Mouse (Mus musculus): ENCODE results near the gene Scamp3.
"Not testable (repeated sequence)": the region's sequence is repeated elsewhere in the genome, so short reads cannot be mapped to it uniquely, and the experiment has no call there.

Gene Scamp3

GRCm38 (mm10) chr3:89195979-89196877 lies 19.0 kb downstream of the Scamp3 start:
- peak; percentile 96 for DNase-seq (ENCODE audit: low read depth)

GRCm38 (mm10) chr3:89199839-89200238 lies 22.6 kb downstream of the Scamp3 start:
- DNase-seq (ENCODE audit: low read depth): no peak

DNA sequence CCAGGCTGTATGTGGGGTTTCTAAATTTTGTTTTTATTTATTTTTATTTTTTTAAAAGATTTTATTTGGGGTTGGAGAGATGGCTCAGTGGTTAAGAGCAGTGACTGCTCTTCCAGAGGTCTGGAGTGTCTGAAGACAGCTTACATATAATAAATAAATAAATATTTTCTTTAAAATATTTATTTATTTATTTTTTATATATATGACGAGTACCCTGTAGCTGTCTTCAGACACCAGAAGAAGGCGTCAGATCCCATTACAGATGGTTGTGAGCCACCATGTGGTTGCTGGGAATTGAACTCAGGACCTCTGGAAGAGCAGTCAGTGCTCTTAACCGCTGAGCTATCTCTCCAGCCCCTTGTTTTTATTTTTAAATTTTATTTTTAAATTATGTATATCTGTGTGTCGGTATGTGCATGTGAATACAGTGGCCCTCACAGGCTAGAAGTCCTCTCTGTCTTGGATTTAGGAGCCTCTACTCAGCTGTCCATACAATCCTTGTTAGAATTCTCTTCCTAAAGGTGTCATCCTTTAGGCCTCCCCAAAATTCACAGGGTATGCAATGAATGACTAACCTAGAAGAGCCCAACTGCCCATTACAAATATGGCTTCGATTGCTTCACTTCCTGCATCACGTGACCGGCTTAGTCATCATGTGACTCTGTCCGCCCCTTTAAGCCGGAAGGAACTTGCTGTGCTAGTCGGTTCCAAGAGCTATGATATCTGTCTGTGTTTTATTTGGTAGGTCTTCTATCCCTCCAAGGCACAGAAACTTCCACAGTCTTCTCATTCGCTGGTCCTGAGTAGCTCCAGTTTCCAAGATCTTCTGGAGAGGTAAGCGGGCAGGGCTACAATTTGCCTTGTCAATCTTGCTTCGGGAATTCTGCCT lies 25.2 kb downstream of the Scamp3 start, which contains the start of gene Gba:
Gba (plus strand) TSS at position 676 of the 889 bp plus-strand sequence.
- peak; percentile 98 for DNase-seq (ENCODE audit: low read depth)

- DNase-seq (ENCODE audit: low read depth): peak; percentile 33
Observed at GRCm38 (mm10) chr3:89203142-89203514, 25.9 kb downstream of the Scamp3 start.

GRCm38 (mm10) chr3:89206079-89206478 lies 28.8 kb downstream of the Scamp3 start:
- no peak for DNase-seq (ENCODE audit: low read depth)

- DNase-seq (ENCODE audit: low read depth): no peak
Observed at GRCm38 (mm10) chr3:89206695-89207094, 29.4 kb downstream of the Scamp3 start.

DNA sequence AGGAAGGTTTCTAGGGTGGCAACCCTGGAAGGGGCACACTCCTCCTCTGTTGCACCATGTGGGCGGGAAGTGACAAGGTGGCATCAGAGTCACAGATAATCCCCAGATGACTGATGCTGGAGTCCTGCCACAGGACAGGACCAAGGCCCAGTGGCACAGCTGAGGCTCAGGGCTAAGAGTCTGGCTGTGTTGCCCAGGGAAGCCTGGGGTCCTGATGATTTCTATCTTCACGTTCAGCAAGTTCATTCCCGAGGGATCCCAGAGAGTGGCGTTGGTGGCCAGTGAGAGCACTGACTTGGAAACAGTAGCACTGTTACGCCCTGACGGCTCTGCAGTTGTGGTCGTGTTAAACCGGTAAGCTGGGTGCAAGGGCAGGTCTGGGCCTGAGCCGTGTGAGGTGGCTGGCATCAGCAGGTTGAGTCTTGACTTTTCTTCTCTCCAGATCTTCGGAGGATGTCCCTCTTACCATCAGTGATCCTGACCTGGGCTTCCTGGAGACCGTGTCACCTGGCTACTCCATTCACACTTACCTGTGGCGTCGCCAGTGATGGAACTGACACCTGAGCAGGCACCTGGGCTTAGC lies 30.9 kb downstream of the Scamp3 start:
- DNase-seq (ENCODE audit: low read depth): no peak

- DNase-seq (ENCODE audit: low read depth): no peak
Observed at GRCm38 (mm10) chr3:89208736-89209135, 31.5 kb downstream of the Scamp3 start.

DNA sequence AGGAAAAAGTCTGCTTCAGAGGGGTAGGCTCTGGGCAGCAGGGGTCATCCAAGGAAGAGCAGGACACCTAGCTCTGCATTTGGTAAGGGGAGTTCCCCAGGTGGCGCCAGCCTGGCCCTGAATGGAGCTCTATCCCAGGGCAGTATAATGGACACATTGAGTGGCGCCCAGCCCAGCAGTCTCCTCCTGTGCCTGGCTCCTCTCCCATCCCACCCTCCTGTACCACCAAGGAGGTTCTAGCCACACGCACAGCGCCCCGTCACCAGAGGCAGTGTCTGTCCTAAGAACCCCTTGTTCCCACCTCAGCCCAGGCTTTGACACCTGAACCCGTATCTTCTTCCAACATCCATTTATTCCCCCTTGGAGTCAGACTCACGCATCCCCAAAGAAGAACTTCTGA lies 32.5 kb downstream of the Scamp3 start:
- DNase-seq (ENCODE audit: low read depth): no peak

GRCm38 (mm10) chr3:89210162-89210561 lies 32.9 kb downstream of the Scamp3 start:
- DNase-seq (ENCODE audit: low read depth): no peak

- DNase-seq (ENCODE audit: low read depth): no peak
Observed at GRCm38 (mm10) chr3:89210731-89211130, 33.5 kb downstream of the Scamp3 start.

GRCm38 (mm10) chr3:89213803-89214530 lies 36.7 kb downstream of the Scamp3 start:
- peak; percentile 97 for DNase-seq (ENCODE audit: low read depth)

DNA sequence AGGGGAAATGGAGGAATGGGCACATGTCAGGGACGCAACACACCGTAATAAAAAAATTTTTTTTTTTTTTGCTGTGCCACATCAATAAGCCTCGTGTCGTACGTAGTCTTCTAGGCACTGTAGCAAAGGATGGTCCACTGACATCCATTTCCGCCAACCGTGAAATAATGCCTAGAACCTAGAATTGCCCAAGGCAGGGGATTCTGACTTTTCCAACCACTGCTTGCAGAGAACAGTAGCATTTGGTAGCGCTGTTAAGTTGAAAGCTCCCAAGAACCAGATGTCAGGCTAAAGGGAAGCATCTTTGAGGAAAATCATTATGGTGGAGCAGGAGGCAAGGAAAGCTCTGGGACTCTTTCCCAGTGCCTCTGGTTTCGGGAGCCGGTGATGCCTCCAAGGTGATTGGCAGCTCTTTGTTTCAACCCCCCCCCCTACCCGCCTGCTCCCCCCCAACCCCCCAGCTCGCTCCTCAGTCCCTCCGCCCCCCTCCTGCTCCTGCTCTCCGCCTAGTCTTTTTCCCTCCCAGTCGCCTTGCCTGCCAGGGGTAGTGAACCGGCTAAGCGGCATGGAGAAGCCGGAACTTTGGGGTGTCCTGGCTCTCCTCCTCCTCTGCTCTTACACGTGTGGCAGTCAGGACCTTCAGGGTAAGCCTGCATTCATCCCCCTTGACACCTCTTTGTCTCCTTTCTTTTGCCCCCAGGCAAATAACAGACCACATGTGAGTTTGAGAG lies 37.6 kb downstream of the Scamp3 start, which contains the start of gene Thbs3:
Thbs3 (plus strand) TSS at position 500 of the 731 bp plus-strand sequence.
- DNase-seq (ENCODE audit: low read depth): peak; percentile 85

GRCm38 (mm10) chr3:89215853-89216252 lies 38.6 kb downstream of the Scamp3 start:
- DNase-seq (ENCODE audit: low read depth): peak; percentile 96

DNA sequence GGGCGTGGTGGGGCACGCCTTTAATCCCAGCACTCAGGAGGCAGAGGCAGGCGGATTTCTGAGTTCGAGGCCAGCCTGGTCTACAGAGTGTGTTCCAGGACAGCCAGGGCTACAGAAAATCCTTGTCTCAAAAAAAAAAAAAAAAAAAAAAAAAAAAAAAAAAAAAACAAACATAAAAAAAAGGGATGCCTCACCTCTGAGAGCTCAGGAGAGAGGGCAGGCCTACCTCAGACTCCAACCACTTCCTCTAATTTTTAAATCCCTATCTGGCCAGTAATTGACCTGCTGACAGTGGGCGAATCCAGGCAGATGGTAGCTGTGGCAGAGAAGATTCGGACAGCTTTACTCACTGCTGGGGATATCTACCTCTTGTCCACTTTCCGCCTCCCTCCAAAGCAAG lies 39.1 kb downstream of the Scamp3 start:
- not testable (repeated sequence) for DNase-seq (ENCODE audit: low read depth)

DNA sequence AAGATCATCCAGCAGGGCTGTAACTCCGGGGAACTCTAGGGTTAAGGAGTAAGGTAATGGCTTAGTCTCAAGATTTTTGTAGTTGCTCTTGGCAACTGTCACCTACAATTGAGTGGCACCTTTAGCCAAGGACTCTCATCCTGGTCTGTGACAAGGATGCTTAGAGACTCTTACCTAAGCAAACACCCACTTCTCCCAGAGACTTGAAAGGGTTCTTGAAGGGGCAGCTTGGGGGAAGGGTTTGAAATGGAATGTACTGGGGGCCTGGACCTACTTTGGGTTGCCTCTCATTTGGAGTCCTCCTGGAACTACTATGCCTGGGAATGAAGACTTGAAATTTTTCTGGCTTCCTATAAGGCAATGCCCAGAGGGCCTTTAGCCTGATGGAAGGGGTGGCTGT lies 41.0 kb downstream of the Scamp3 start:
- DNase-seq (ENCODE audit: low read depth): no peak

- no peak for DNase-seq (ENCODE audit: low read depth)
Observed at GRCm38 (mm10) chr3:89219546-89219945, 42.3 kb downstream of the Scamp3 start.

DNA sequence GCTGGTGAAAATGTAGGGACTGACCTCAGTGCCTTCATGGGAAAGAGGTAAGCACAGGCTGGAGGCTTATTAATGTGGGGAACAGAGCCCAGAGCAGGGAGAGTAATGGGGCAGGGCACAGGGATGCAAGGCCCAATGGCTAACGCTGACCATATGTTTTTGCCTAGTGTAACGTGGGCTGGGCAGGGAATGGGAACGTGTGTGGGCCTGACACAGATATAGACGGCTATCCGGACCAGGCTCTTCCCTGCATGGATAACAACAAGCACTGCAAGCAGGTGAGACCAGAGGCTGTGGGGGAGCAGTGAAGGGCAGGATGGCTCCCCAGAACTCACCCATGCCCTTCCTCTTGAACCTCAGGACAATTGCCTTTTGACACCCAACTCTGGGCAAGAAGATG lies 43.9 kb downstream of the Scamp3 start:
- DNase-seq (ENCODE audit: low read depth): no peak

- DNase-seq (ENCODE audit: low read depth): no peak
Observed at GRCm38 (mm10) chr3:89224796-89225195, 47.5 kb downstream of the Scamp3 start.

DNA sequence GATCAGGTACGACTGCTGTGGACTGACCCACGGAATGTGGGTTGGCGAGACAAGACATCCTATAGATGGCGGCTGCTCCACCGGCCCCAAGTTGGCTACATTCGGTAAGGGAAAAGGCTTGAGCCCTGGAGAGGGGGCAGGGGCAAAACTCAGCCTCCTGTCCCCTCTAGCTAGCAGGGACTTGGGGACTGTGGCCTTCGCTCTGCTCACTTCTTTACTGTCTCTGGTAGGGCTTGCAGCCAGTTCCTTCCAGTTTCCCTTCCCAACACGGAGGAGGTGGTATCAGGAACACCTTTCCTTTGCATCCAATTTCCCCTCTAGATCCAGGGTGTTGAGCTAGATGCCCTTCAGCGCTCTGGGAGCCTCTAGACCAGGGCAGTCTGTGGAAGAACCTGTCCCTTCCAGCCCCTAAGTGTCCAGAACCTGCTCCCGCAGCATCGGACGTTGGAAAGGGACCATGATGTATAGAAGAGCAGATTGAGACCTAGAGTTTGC lies 48.1 kb downstream of the Scamp3 start:
- DNase-seq (ENCODE audit: low read depth): no peak

- DNase-seq (ENCODE audit: low read depth): no peak
Observed at GRCm38 (mm10) chr3:89225918-89226317, 48.6 kb downstream of the Scamp3 start.

Data from induced T-regulatory cell, adult 2 months (primary cell).